Mouse (Mus musculus) left cerebral cortex, adult 6 months (tissue): ENCODE data around the gene Polr2a. TPM values are rescaled to one million over a fixed set of nuclear protein-coding genes. Genes with fewer than 3 reads are reported as not detected.

Experiments used
- long read RNA-seq, 2 experiments: library from polyadenylated mRNA; unstranded; transcript quantifications; one replicate each; pipeline ENCODE4 v2.0.0; 2019 to 2020
- polyA plus RNA-seq: library from polyadenylated mRNA; unstranded; fragments of <200 nt; fragmentation: Nextera tagmentation; gene quantifications from 2 replicates; pipeline ENCODE4 v1.2.3, GENCODE M21; 2021

The Polr2a gene
- 3.9 and 7.0 TPM in 2 replicates for polyA plus RNA-seq
- long read RNA-seq, experiment 1 = 0 reads
- long read RNA-seq, experiment 2, partial matches to known transcripts = 0 of 4 reads
- long read RNA-seq, experiment 2, other reads (novel, unspliced or antisense) = 4 of 4 reads

DNA sequence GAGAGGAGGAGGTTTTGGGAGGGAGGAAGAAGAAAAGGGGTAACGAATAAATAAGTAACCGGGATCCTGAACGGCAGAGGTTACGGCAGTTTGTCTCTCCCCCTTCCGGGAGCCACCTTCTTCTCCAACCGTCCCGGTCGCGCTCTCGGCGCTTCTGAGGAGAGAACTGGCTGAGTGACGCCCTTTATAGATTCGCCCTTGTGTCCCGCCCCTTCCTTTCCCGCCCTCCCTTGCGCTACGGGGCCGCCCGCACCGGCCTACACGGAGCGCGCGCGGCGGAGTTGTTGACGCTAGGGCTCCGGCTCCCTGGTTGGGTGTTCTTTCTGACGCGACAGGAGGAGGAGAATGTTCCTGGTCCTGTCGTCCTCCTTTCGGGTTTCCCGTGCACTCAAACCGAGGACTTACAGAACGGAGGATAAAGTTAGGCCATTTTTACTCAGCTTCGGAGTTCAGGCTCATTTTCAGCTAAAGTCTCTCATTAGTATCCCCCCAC is at the start of gene Polr2a:
TSS of gene Polr2a (minus strand) at position 160 of the 493 bp plus-strand sequence.

DNA sequence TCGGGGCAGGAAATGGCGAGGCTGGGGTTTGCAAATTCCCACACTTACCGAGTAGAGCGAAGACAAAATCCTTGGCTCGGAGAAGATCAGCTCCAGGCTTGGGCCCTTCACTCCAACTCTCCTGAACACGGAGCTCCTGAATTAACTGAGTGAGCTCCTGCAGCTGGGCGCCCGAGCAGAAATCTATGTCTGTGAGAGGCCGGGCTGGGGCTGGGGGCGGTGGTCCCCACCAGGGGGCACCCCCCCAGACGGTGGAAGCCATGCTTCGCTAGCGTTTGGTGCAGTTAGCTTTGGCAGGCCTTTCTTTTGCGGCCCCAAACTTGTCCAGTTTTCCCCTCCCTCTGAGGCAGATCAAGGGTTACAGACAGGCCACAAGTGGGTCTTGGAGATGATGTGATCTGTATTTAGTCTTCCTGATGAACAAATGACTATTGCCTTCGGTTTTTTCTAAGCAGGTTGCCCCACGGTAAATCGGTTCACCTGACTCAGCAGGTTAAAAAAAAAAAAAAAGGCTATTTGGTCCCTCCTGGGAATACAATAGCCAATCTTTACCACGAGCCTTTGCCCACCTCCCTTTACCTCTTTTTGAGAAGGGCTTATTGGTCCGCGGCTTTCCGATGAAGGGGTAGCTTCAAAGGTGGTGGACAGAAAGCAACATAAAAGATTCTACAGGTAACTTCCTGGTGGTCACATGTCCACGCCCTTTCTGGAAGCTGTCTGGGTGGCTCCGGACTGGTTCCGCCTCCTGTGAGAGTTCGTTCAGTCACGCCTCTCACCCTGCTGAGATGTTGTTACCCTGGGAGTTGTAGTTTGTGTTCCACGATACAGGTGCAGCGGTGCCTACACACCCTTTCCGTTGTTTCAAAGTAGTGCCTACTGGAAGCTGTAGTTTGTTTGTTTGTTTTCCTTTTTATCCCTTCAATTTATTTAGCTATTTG is 46.8 kb upstream of the Polr2a start, which contains the start of gene Tmem102:
TSS of gene Tmem102 (minus strand) at position 653 of the 938 bp plus-strand sequence.

DNA sequence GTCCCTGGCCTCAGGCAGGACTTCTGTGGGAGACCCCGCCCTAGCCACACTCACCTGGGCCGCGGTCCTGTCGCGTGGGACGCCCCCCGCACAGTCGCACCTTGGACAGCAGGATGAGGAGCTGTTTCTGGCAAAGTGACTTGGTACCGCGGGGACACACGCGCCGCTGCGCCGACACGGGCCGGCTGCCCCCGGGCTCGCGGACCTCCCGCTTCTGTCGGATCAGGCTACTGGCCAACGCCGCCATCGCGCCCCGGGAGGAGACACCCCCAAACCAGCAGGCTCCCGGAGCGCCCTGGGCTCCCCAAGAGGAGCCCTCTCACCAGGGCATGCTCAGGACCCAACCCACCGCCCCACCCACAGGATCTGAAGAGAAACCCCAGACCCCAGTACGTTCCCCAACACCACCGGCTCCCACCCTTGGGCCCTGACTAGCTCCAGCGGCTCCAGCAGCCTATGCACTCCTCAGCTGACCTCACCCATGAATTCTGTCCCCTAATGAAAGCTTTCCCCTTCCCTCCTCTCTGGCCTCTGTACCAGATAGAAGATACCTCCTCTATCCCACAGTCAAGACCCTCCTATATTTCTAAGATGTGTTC is 43.0 kb upstream of the Polr2a start, which contains the start of gene Fgf11:
TSS of gene Fgf11 (minus strand) at position 479 of the 599 bp plus-strand sequence.

DNA sequence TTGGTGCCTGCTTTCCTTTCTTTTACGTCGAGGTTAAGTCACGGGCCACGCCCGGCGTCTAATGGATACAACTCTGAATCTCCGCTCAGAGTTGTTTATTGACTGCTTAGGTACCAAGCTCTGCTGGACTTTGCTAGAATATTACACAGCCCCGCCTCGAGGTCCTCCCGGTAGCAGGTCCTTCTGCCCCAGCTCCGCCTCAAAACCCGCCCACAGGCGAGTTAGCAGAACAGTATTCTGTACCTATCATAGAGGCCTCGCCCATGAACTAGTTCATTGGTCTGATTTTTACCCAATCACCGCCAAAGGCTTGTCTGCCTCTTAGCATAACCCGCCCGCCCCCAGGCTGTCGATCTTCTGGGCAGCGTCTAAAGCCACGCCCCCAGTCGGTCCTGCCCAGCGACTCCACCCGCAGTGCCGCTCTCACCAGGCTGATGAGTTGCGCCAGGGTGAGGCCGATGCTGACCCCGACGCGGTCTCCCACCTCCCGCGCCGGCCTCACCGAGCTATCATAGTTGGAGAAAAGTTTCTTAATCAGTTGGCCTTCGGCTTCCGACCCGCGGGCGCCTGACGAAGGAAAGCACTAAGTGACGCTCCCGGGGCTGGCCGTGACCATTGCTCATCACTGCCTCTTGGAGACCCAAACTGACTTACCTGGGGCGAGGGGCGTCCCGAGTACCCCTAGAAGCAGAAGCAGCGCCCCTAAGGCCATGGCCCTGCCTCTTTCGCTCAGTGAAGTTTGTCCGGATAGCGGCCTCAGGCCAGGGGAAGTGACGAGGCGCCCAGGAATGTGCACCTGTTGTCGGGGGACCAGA is 36.9 kb upstream of the Polr2a start, which contains the start of gene Chrnb1:
TSS of gene Chrnb1 (minus strand) at position 776 of the 815 bp plus-strand sequence.

DNA sequence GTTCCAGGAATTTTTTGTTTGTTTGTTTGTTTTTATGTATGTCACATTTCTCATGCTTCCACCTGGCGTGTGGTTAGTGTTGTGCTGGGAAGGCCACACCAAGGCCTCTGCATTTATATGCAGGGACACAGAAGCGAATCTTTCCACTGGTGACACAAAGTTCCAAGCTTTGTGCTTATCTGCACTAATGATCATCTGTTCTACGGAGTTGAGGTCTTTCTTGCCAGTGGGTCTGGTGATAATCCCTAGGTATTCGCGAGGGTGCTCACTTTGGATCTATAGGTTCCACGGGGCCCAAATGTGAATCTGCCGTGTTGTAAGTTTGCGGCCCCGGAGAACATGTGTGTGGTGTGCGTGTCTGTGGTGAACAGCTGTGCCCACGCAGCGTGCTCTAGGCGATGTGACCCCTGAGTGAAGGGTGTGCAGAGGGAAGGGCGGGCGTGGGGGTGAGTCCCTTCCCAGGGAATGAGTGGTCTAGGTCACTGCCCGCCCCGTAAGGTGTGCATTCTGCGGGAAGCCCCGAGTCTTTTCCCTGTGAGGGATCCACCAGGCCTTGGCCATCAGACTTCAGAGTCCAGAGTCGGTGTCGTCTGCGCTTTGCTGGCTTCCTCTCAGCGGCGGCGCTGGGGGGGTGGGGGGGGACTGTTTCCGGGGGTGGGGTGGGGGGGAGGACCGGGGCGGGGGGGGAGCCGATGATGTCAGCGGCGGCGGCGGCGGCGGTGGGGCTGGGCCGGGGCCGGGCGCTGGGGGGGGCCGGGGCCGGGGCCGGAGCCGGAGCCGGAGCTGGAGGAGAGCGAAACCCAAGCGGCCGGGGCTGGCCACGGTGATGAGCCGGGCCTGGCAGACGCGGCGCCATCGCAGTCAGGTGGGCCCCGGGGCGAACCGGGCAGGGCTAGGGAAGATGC is 7.0 kb upstream of the Polr2a start, which contains the start of gene Zbtb4:
TSS of gene Zbtb4 (plus strand) at position 692 of the 905 bp plus-strand sequence.

DNA sequence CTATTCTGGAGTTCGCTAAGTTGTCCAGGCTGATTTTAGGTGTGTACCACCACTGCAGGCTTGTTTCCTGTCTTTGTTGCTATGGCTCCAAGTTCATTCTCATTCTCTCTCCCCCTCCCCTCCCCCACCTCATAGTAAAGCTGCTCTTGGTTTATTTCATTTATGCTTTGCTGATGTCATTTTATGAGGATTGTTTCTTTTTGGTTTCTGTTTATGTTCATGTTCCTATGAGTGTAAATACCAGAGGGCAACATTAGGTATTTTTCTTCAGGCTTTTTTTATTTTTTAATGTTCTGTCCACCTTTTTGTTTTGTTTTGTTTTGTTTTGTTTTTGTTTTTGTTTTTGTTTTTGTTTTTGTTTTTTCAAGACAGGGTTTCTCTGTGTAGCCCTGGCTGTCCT is 3.4 kb upstream of the Polr2a start, which contains the start of gene Slc35g3:
TSS of gene Slc35g3 (minus strand) at position 101 of the 400 bp plus-strand sequence.

DNA sequence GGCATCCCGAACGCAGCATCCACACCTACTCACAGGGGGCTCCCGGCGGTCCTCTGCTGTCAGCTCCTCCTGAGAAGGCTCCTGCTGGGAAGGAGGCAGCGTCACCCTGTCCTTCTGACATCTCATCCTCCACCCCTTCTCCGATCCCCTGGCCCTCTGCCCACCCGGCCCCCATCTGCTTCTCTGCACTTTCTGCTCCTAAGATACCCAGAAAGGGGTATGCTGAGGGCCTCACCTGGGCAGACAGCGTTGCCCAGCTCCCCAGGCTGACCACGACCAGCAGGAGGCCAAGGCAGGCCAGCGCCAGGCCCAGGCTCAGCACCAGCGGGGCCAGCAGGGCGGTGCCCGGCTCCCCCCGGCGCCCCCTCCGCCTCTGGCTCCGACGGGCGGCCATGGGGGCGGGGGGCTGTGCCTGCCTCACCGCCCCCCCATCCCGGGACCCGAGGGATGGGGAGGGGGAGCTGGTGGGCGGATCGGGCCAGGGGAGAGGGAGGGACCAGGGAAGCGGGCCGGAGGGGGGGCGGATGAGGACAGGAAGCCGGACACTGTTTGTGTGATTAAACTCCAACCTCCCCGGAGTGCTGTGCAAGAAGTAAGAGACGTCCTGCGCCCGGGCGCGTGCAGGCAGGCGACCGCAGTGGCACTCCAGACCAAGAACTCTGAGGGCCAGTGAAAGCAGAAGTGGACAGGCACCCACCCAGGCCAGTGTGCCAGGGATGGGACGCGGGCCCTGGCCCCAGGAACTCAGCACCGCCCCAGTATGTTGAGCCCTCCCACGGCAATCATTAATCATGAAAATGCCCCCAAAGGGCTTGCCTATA is 62.9 kb downstream of the Polr2a start, which contains the start of the genes Tnfsf12 and Tnfsfm13:
TSS of gene Tnfsf12 (minus strand) at position 489 of the 821 bp plus-strand sequence.
TSS of gene Tnfsfm13 (minus strand) at position 738 of the 821 bp plus-strand sequence.

DNA sequence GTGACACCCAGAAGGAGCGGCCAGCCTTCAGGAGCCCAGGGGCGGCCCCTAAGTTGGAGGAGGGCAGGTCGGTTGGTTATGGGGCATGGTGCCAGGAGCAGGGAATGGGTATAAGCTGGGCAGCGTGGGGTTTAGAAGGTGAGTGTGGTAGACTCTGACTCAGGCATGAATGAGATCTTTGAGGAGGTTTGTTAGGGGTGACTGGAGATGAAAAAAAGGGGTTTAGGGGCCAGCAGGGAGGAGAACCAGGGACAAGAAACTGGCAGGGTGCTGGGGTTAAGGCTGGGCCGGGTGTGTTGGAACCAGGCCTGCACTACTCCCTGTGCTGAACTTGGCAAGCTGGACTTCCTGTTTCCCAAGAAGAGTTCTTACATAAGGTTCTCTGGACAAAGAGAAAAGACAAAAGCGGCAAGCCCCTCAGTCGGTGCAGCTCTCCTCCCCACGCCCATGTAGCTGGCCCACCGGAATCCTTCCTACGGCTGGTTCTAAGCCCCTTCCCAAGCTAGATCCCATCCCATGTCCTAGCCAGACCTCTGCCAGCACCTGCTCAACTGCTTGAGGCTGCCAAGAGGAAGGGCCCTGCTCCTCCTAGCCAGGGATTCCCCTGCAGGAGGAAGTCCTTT is 72.8 kb downstream of the Polr2a start, which contains the start of gene Tnfsf13:
TSS of gene Tnfsf13 (minus strand) at position 259 of the 623 bp plus-strand sequence.

Other genes starting within 250 kb of the Polr2a start
- 0.19 and 0.56 TPM in 2 replicates for gene Dnah2, start 209.5 kb downstream of the Polr2a start, polyA plus RNA-seq
- 14.0 and 33.2 TPM in 2 replicates for gene Efnb3, start 198.4 kb downstream of the Polr2a start, polyA plus RNA-seq
- 11.1 and 12.9 TPM in 2 replicates for gene Wrap53, start 178.4 kb downstream of the Polr2a start, polyA plus RNA-seq
- 20.2 and 20.9 TPM in 2 replicates for gene Trp53, start 178.3 kb downstream of the Polr2a start, polyA plus RNA-seq
- 153 and 269 TPM in 2 replicates for gene Atp1b2, start 152.7 kb downstream of the Polr2a start, polyA plus RNA-seq
- not detected in 2 replicates for gene Shbg, start 140.7 kb downstream of the Polr2a start, polyA plus RNA-seq
- 13.9 and 15.2 TPM in 2 replicates for gene Sat2, start 136.6 kb downstream of the Polr2a start, polyA plus RNA-seq
- gene Fxr2, start 125.6 kb downstream of the Polr2a start, polyA plus RNA-seq = 6.9 and 10.3 TPM in 2 replicates
- 0.36 TPM in 1 of 2 replicates, not detected in the other for gene Sox15, start 103.3 kb downstream of the Polr2a start, polyA plus RNA-seq
- 87.7 and 102 TPM in 2 replicates for gene Mpdu1, start 96.0 kb downstream of the Polr2a start, polyA plus RNA-seq
- 18.2 and 20.8 TPM in 2 replicates for gene Cd68, start 92.5 kb downstream of the Polr2a start, polyA plus RNA-seq
- gene Eif4a1, start 86.2 kb downstream of the Polr2a start, polyA plus RNA-seq = 163 and 212 TPM in 2 replicates
- gene Senp3, start 76.6 kb downstream of the Polr2a start, polyA plus RNA-seq = 16.2 and 20.9 TPM in 2 replicates
- 3.5 and 3.8 TPM in 2 replicates for gene Tnfsf13, start 72.9 kb downstream of the Polr2a start, polyA plus RNA-seq
- 3.3 and 11.2 TPM in 2 replicates for gene Tnfsf12, start 62.8 kb downstream of the Polr2a start, polyA plus RNA-seq
- 3.0 and 5.7 TPM in 2 replicates for gene Tnfsfm13, start 62.5 kb downstream of the Polr2a start, polyA plus RNA-seq
- not detected in 2 replicates for gene Slc35g3, start 3.3 kb upstream of the Polr2a start, polyA plus RNA-seq
- 6.7 and 9.8 TPM in 2 replicates for gene Zbtb4, start 7.3 kb upstream of the Polr2a start, polyA plus RNA-seq
- 0.17 and 0.19 TPM in 2 replicates for gene Chrnb1, start 37.3 kb upstream of the Polr2a start, polyA plus RNA-seq
- 2.3 and 2.7 TPM in 2 replicates for gene Fgf11, start 43.2 kb upstream of the Polr2a start, polyA plus RNA-seq
- 0.39 and 0.40 TPM in 2 replicates for gene Tmem102, start 47.0 kb upstream of the Polr2a start, polyA plus RNA-seq
- not detected in 2 replicates for gene Gm39566, start 56.7 kb upstream of the Polr2a start, polyA plus RNA-seq
- not detected in 2 replicates for gene Spem2, start 59.8 kb upstream of the Polr2a start, polyA plus RNA-seq
- not detected in 2 replicates for gene Spem1, start 63.5 kb upstream of the Polr2a start, polyA plus RNA-seq
- 12.4 and 16.8 TPM in 2 replicates for gene Nlgn2, start 79.1 kb upstream of the Polr2a start, polyA plus RNA-seq
- gene Tmem256, start 79.9 kb upstream of the Polr2a start, polyA plus RNA-seq = 510 and 573 TPM in 2 replicates
- gene Plscr3, start 87.7 kb upstream of the Polr2a start, polyA plus RNA-seq = 4.0 and 11.7 TPM in 2 replicates
- 0.08 TPM in 1 of 2 replicates, not detected in the other for gene Tnk1, start 100.1 kb upstream of the Polr2a start, polyA plus RNA-seq
- gene Tmem95, start 119.4 kb upstream of the Polr2a start, polyA plus RNA-seq = not detected in 2 replicates
- 0.42 and 0.43 TPM in 2 replicates for gene Kctd11, start 122.8 kb upstream of the Polr2a start, polyA plus RNA-seq
- not detected in 2 replicates for gene Acap1, start 136.9 kb upstream of the Polr2a start, polyA plus RNA-seq
- 0.20 and 0.37 TPM in 2 replicates for gene 2810408A11Rik, start 142.3 kb upstream of the Polr2a start, polyA plus RNA-seq
- 8.7 and 12.8 TPM in 2 replicates for gene Neurl4, start 142.4 kb upstream of the Polr2a start, polyA plus RNA-seq
- 19.7 and 23.9 TPM in 2 replicates for gene Gps2, start 155.3 kb upstream of the Polr2a start, polyA plus RNA-seq
- gene Eif5a, start 163.3 kb upstream of the Polr2a start, polyA plus RNA-seq = 765 and 797 TPM in 2 replicates
- 0.92 TPM in 1 of 2 replicates, not detected in the other for gene Ybx2, start 177.2 kb upstream of the Polr2a start, polyA plus RNA-seq
- gene Slc2a4, start 189.6 kb upstream of the Polr2a start, polyA plus RNA-seq = 0.61 and 0.64 TPM in 2 replicates
- not detected in 2 replicates for gene Cldn7, start 206.1 kb upstream of the Polr2a start, polyA plus RNA-seq
- 16.4 and 21.9 TPM in 2 replicates for gene Ctdnep1, start 222.5 kb upstream of the Polr2a start, polyA plus RNA-seq
- gene Elp5, start 223.9 kb upstream of the Polr2a start, polyA plus RNA-seq = 112 and 113 TPM in 2 replicates
- gene Gabarap, start 232.5 kb upstream of the Polr2a start, polyA plus RNA-seq = 291 and 457 TPM in 2 replicates
- 9.2 and 18.6 TPM in 2 replicates for gene Phf23, start 237.1 kb upstream of the Polr2a start, polyA plus RNA-seq
- gene Dvl2, start 242.0 kb upstream of the Polr2a start, polyA plus RNA-seq = 1.6 and 4.0 TPM in 2 replicates